Mouse (Mus musculus): ENCODE results near the gene Farp1. TPM values are rescaled to one million over a fixed set of nuclear protein-coding genes. Genes with fewer than 3 reads are reported as not detected.

The Farp1 gene
- 10 to 100 TPM; 10.7 to 11.8 TPM for total RNA-seq (2021)
- long read RNA-seq, experiment 1, full-length matches to known transcripts, result 1 of 3 reads
- long read RNA-seq, experiment 1, partial matches to known transcripts, result 1 of 3 reads
- long read RNA-seq, experiment 1, other reads (novel, unspliced or antisense), result 1 of 3 reads
- long read RNA-seq, experiment 2, full-length matches to known transcripts, result 7 of 10 reads
- long read RNA-seq, experiment 2, partial matches to known transcripts, result 1 of 10 reads
- long read RNA-seq, experiment 2, other reads (novel, unspliced or antisense), result 2 of 10 reads

DNA sequence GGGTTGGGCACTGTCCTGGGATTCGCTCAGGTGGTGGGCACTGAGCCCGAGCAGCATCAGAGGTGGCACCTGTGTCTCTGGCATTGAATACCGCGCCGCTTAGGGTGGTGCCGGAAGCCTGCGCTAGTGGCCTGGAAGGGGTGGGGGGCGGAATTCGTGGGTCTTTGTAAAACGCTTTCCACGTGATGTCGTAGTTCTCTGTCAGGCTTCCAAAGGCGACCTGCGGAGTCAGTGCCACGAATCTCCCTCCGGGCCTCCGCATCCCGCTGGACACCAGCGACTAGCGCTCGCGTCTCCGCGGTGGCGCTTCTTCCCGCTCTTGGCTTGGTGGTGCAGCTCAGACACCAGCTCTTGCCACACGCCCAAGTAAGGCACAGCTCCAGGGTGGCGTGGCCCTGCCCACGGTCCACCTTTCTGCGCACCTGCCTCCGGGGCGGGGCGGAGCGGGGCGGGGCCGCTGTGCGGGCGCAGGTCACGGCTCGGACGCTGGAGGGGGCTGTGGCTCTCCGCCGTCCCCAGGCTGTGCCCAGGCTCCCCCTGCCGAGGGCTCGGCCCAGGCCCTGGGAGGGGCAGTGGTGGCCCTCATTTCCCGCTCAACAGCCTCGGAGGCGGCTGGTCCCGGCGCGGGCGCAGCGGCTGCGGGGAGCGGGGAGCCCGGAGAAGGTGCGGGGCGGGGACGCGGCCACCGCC, at the start of gene Farp1:
TSS of gene Farp1 (plus strand) at position 228 of the 690 bp plus-strand sequence.
- DNase-seq, result peak; percentile 85

GRCm38 (mm10) chr14:120989126-120989525, 45.9 kb upstream of the Farp1 start:
- intact Hi-C loops (cut with DNase I; ENCODE audit: low total_unique reads), result no loop called here
- DNase-seq, result no peak

More for the DNA sequence above, at the start of gene Farp1:
- intact Hi-C loops (cut with DNase I; ENCODE audit: low total_unique reads), result loop anchor here (5.0 kb wide), 1 partner anchor 182 kb away; no protein-coding TSS in a partner anchor

DNA sequence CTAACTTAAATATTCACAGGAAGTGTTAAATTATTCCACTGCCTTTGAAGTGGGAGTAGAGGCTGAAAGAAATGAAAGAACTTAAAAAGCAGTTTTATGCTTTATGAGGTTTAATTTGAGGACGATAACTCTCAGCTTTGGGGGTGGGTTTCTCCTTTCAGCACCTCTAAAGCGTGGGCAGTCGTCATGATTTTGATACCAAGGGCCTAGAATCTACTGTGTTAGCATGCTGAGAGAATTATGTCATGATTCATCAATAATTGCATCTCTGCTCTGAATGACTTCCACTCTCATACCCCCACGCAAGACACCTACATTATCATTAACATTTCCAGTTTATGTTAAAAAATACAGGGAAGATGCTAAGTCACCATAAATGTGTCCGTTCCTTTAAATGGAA, 37.3 kb upstream of the Farp1 start:
- intact Hi-C loops (cut with DNase I; ENCODE audit: low total_unique reads), result no loop called here
- DNase-seq, result no peak

DNA sequence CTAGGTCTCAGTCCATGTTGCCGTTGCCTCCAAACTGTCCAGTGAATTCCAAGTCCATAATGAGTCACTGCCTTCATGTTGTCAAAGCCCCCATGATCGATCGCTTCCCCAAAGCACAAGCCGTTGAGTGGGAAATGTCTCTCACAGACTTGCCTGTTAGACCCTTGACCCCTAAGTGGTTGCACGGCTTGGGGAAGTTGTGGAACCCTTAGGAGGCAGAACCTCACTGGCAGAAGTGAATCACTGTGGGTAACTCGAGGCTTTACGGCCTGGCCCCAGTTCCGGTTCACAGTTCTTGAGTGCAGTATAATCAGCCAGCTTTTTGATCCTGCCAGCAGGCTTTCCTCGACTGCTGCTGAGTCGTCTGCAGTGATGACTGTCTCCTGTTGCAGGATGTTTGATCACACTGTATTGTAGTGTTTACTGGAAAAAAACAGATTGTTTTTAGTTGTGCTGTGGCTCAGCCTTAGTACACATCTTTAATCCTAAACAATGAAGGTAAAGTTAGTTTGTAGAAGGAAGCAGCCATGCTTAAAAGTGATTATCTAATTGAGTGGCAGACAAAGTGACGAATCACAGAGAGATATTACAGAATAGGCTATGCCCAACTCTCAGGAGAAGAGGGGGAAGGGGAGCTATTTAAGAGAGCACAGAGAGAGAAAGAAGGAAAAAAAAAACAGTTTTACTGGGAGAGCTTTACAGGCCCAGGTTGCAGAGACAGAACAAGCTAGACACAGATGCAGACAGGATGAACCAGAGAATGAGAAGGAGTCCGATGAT, 34.2 kb upstream of the Farp1 start:
- intact Hi-C loops (cut with DNase I; ENCODE audit: low total_unique reads), result no loop called here
- no peak for DNase-seq

DNA sequence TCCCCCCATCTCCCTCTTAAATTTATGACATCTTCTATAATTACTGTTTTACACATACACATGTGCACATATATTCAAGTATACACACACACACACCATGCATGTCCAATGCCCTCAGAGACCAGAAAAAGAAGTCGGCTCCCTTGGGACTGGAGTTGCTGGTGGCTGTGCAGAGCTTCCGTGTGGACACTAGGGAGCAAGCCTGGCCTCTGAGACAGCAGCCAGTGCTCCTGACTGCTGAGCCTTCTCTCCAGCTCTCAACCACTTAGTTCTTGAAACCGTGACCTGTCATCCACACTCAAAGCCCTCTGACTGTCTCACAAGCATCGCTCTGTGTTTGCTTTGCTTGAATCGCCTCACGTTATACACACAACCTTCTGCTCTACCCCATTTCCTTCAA, 29.4 kb upstream of the Farp1 start:
- DNase-seq, result no peak
- intact Hi-C loops (cut with DNase I; ENCODE audit: low total_unique reads), result no loop called here

DNA sequence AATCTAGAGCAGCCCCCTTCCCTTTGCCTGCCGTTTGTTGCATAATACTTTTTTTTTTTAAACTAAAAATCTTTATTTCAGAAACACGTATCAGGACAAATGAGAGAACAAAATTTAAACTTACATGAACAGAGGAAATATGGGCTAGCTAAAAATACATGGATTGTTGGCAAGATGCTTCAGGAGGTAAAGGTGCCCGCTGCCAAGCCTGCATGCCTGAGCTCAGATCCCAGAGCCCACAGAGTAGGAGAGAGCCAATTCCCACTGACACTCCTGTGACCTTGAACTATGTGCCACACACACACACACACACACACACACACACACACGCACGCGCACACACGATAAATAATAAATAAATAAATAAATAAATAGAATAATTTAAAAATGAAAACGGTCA, 29.0 kb upstream of the Farp1 start:
- intact Hi-C loops (cut with DNase I; ENCODE audit: low total_unique reads), result no loop called here

GRCm38 (mm10) chr14:121015114-121015690, 19.8 kb upstream of the Farp1 start:
- no peak for DNase-seq
- intact Hi-C loops (cut with DNase I; ENCODE audit: low total_unique reads), result no loop called here

More for the DNA sequence above, 29.0 kb upstream of the Farp1 start:
- no peak for DNase-seq

DNA sequence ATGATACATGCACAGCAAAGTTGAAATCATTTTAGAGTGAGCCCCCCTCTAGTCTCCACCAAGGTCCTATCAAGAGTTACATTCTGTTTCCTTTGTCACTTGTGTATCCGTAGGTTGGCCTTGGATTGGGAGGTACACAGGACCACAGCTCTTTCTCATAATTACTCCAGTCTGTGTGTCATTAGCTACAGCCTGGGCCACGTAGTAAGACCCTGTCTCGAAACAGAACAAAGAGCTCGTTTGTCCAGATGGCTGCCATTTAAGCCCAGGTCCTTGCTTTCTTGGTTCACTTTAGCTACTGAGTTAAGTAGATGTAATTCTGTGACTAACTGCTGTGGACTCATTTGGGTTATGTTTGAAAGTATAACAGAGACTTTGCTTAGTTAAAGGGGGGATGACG, 12.6 kb upstream of the Farp1 start:
- intact Hi-C loops (cut with DNase I; ENCODE audit: low total_unique reads), result no loop called here

GRCm38 (mm10) chr14:121025381-121025780, 9.6 kb upstream of the Farp1 start:
- no peak for DNase-seq
- intact Hi-C loops (cut with DNase I; ENCODE audit: low total_unique reads), result no loop called here

More for the DNA sequence above, 12.6 kb upstream of the Farp1 start:
- DNase-seq, result no peak

GRCm38 (mm10) chr14:121031396-121031795, 3.6 kb upstream of the Farp1 start:
- intact Hi-C loops (cut with DNase I; ENCODE audit: low total_unique reads), result no loop called here
- no peak for DNase-seq

GRCm38 (mm10) chr14:121034525-121034924, 475 bp upstream of the Farp1 start:
- intact Hi-C loops (cut with DNase I; ENCODE audit: low total_unique reads), result no loop called here
- DNase-seq, result no peak

- DNase-seq, result peak; percentile 47
- intact Hi-C loops (cut with DNase I; ENCODE audit: low total_unique reads), result loop anchor here (5.0 kb wide), 1 partner anchor 181 kb away; no protein-coding TSS in a partner anchor
Observed at GRCm38 (mm10) chr14:121035663-121036473, 868 bp downstream of the Farp1 start.

- DNase-seq, result peak; percentile 29
- intact Hi-C loops (cut with DNase I; ENCODE audit: low total_unique reads), result loop anchor here (5.0 kb wide), 1 partner anchor 181 kb away; no protein-coding TSS in a partner anchor
Observed at GRCm38 (mm10) chr14:121036612-121037221, 1.7 kb downstream of the Farp1 start.

DNA sequence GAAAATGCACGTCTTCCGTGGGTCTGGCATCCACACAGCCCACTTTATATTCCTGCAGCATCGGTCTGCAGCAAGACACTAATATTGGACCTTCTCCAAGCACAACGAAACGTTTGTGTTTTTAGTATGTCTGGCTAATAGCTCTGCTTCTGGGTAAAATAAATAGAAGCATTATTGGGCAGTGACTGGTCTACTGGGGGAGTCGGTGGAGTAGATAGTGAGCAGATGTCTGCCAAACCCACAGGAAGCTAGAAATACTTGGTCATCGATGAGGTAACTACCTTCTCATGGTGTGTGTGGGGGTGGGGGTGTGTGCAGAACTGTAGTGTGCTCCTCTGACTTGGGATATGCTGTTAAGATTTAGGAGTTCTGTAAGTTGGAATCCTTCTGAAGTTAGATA, 2.3 kb downstream of the Farp1 start:
- no peak for DNase-seq
- intact Hi-C loops (cut with DNase I; ENCODE audit: low total_unique reads), result loop anchor here (5.0 kb wide), 1 partner anchor 180 kb away; no protein-coding TSS in a partner anchor

- no peak for DNase-seq
- intact Hi-C loops (cut with DNase I; ENCODE audit: low total_unique reads), result loop anchor here (5.0 kb wide), 1 partner anchor 179 kb away; no protein-coding TSS in a partner anchor
Observed at GRCm38 (mm10) chr14:121038676-121039075, 3.7 kb downstream of the Farp1 start.

DNA sequence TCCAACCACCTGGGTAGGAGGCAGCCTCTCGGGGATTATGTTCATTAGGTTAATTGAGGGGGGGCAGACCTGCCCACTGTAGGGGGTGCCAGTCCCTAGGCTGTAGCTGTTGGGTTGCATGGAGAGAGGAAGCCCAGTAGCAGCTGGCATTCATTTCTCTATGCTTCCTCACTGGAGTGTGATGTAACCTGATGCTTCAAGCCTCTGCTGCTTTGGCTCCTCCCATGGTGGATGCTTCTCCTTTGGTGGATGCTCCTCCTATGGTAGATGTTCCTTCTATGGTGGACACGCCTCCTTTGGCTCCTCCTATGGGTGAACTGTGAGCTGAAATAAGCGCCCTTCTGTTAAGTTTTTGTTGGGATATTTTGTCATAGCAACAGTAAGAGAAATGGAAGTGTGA, 9.1 kb downstream of the Farp1 start:
- intact Hi-C loops (cut with DNase I; ENCODE audit: low total_unique reads), result no loop called here
- no peak for DNase-seq

DNA sequence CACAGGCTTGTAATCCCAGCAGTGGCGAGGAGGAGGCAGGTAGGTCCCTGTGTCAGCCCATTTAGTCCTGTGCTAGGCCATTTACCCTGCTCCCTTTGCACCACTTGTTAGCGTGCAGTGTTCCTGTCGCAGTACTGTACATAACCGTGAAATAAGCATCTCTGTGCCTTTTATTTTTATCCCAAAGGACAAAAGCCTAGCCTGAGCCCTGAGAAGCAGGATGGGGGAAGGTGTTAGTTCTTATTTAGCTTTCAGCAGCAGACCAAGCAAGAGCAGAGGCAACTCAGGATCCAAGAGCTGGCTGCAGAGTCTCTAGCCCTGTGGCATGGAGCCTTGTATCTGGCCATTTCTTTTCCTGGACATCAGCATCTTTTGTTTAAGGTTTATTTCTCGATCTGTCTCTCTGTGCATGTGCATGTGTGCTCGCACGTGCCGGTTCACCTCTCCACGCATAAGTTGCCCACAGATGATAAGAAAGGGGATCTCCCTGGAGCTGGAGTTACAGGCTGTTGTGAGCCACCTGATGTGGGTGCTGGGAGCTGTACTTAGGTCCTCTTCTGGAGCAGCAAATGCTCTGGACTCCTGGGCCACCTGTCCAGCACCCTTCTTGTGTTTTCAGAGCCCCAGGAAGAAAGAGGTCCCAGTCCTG, 11.4 kb downstream of the Farp1 start:
- no peak for DNase-seq
- intact Hi-C loops (cut with DNase I; ENCODE audit: low total_unique reads), result no loop called here

GRCm38 (mm10) chr14:121047780-121048179, 12.8 kb downstream of the Farp1 start:
- intact Hi-C loops (cut with DNase I; ENCODE audit: low total_unique reads), result no loop called here
- DNase-seq, result no peak

Measured in gastrocnemius, postnatal 14 days (tissue).